Mouse (Mus musculus): ENCODE data around the gene Hoxb1. TPM values are rescaled to one million over a fixed set of nuclear protein-coding genes. Genes with fewer than 3 reads are reported as not detected.

Gene Hoxb1
- polyA plus RNA-seq, 1 experiment from 2014 or later = 0.65 TPM

DNA sequence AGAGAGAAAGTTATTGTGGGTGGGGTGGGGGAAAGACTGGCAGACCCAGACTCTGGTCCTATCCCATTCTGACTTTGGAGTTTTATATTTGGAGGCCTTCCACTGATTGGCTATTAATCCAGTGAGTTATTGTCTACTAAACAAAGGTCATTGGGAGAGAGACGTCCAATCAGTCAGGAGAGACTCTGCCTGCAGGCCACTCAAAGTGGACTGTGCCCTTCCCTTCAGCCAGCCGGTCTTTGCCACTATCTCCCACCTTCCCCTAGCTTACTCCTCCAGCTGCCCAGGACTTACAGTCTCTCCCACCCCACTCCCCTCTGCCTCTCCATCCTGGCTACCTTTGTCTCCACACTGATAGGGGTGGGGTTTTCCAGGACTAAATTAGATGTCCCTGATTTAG, 29.0 kb upstream of the Hoxb1 start:
- H3K4me1 ChIP-seq = peaks cover 95% of the 10 kb centered on the region
- H3K27ac ChIP-seq (replicated peaks) = peak overlapping the region; percentile 99
- WGBS = 10% methylated on average over 2 of the region's 2 CpGs
- no peak for ATAC-seq (ENCODE audit: low FRiP score)
- H3K4me2 ChIP-seq = peak overlapping the region; percentile 87
- H3K27me3 ChIP-seq (replicated peaks) = no peaks in the 10 kb centered on the region
- H3K4me3 ChIP-seq (replicated peaks) = peak overlapping the region; percentile 19
- no peaks in the 10 kb centered on the region for H3K9me3 ChIP-seq (replicated peaks)
- H3K9ac ChIP-seq (replicated peaks) = peak overlapping the region; percentile 66
- no peaks in the 10 kb centered on the region for H3K36me3 ChIP-seq

GRCm38 (mm10) chr11:96337026-96337425, 28.5 kb upstream of the Hoxb1 start:
- ATAC-seq (ENCODE audit: low FRiP score) = no peak
- Histone ChIP-seq H3K9me3 (replicated peaks) (no peaks in the 10 kb centered on the region), H3K27ac (replicated peaks) (peak overlapping the region; percentile 99), H3K4me2 (peak overlapping the region; percentile 87), H3K4me1 (peaks cover 95% of the 10 kb centered on the region), H3K9ac (replicated peaks) (peak overlapping the region; percentile 66), H3K27me3 (replicated peaks) (no peaks in the 10 kb centered on the region), H3K36me3 (no peaks in the 10 kb centered on the region), H3K4me3 (replicated peaks) (peak overlapping the region; percentile 19)
- 7% methylated on average over 6 of the region's 6 CpGs for WGBS

- Histone ChIP-seq H3K4me1 (peaks cover 95% of the 10 kb centered on the region), H3K27me3 (replicated peaks) (no peaks in the 10 kb centered on the region), H3K4me3 (replicated peaks) (peak overlapping the region; percentile 44), H3K27ac (replicated peaks) (peak overlapping the region; percentile 99), H3K9me3 (replicated peaks) (no peaks in the 10 kb centered on the region), H3K4me2 (peak overlapping the region; percentile 87), H3K36me3 (no peaks in the 10 kb centered on the region), H3K9ac (replicated peaks) (peak overlapping the region; percentile 66)
- 11% methylated on average over 7 of the region's 7 CpGs for WGBS
- ATAC-seq (ENCODE audit: low FRiP score) = no peak
Observed at GRCm38 (mm10) chr11:96338957-96339855, 26.3 kb upstream of the Hoxb1 start.

GRCm38 (mm10) chr11:96340698-96341365, 24.7 kb upstream of the Hoxb1 start:
- no peaks in the 10 kb centered on the region for H3K36me3 ChIP-seq
- H3K9ac ChIP-seq (replicated peaks) = peak overlapping the region; percentile 66
- peak overlapping the region; percentile 87 for H3K4me2 ChIP-seq
- peak overlapping the region; percentile 44 for H3K4me3 ChIP-seq (replicated peaks)
- peak; percentile 65 for ATAC-seq (ENCODE audit: low FRiP score)
- H3K27me3 ChIP-seq (replicated peaks) = no peaks in the 10 kb centered on the region
- no peaks in the 10 kb centered on the region for H3K9me3 ChIP-seq (replicated peaks)
- peaks cover 95% of the 10 kb centered on the region for H3K4me1 ChIP-seq
- H3K27ac ChIP-seq (replicated peaks) = peak overlapping the region; percentile 99
- WGBS = under 1% methylated on average over 36 of the region's 36 CpGs

DNA sequence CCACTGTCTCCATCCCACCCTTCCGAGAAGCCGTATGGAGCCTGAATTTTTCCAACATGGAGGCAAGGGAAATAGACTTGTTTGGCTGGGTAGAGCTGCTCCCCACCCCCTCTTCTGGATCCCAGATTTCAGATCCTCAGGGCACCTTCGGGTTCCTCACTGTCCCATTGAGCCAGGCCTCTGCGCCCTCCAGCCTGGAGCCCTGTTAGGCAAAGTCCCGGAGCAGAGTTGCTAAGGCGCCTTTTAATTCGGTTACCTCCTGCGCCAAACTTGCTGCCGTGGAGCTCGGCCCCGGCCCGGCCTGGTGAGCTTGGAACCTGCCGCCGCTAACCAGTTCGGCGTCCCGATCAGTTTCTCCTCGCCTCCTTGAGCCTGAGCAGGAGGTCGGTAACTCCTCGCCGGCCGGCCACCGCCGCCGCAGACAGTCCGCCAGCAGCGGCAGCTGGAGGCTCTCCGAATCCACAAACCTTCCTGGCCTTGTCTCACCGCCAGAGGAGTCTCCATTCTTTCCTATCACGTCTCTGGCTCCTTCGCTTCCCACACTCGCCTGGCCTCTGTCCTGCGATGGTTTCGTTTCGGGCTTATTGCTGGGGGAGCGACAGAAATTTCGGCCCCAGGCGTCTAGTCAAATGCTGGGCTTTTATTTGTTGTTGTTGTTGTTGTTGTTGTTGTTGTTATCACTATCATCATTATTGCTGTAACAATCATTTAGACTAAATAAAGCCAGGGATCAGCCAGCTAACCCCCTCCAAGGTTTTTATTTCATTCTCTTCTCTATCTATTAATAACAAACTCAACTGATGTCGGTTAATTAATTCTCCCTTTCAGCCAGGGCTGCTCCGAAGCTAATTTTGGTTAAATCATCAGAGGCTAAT, 23.6 kb upstream of the Hoxb1 start:
- Histone ChIP-seq H3K9ac (replicated peaks) (peak overlapping the region; percentile 66), H3K4me3 (replicated peaks) (peak overlapping the region; percentile 44), H3K4me2 (peak overlapping the region; percentile 87), H3K27me3 (replicated peaks) (no peaks in the 10 kb centered on the region), H3K9me3 (replicated peaks) (no peaks in the 10 kb centered on the region), H3K27ac (replicated peaks) (peak overlapping the region; percentile 99), H3K4me1 (peaks cover 95% of the 10 kb centered on the region), H3K36me3 (no peaks in the 10 kb centered on the region)
- ATAC-seq (ENCODE audit: low FRiP score) = no peak
- WGBS = 2% methylated on average over 40 of the region's 40 CpGs

GRCm38 (mm10) chr11:96342576-96342930, 23.0 kb upstream of the Hoxb1 start:
- peak overlapping the region; percentile 99 for H3K27ac ChIP-seq (replicated peaks)
- WGBS = 4% methylated on average over 4 of the region's 4 CpGs

GRCm38 (mm10) chr11:96343206-96343745, 22.3 kb upstream of the Hoxb1 start:
- no peaks in the 10 kb centered on the region for H3K36me3 ChIP-seq
- H3K9me3 ChIP-seq (replicated peaks) = no peaks in the 10 kb centered on the region
- H3K4me3 ChIP-seq (replicated peaks) = peak overlapping the region; percentile 44
- H3K4me1 ChIP-seq = peaks cover 92% of the 10 kb centered on the region
- H3K9ac ChIP-seq (replicated peaks) = peak overlapping the region; percentile 66
- no peak for ATAC-seq (ENCODE audit: low FRiP score)
- WGBS = 10% methylated on average over 2 of the region's 2 CpGs
- H3K27me3 ChIP-seq (replicated peaks) = no peaks in the 10 kb centered on the region
- H3K27ac ChIP-seq (replicated peaks) = peak overlapping the region; percentile 99
- peak overlapping the region; percentile 87 for H3K4me2 ChIP-seq

More at GRCm38 (mm10) chr11:96342576-96342930, 23.0 kb upstream of the Hoxb1 start:
- Histone ChIP-seq H3K9me3 (replicated peaks) (no peaks in the 10 kb centered on the region), H3K9ac (replicated peaks) (peak overlapping the region; percentile 66), H3K27me3 (replicated peaks) (no peaks in the 10 kb centered on the region), H3K4me1 (peaks cover 93% of the 10 kb centered on the region), H3K4me3 (replicated peaks) (peak overlapping the region; percentile 44), H3K4me2 (peak overlapping the region; percentile 87), H3K36me3 (no peaks in the 10 kb centered on the region)
- ATAC-seq (ENCODE audit: low FRiP score) = no peak

- H3K36me3 ChIP-seq = no peaks in the 10 kb centered on the region
- peaks cover 92% of the 10 kb centered on the region for H3K4me1 ChIP-seq
- H3K27me3 ChIP-seq (replicated peaks) = no peaks in the 10 kb centered on the region
- WGBS = 7% methylated on average over 39 of the region's 40 CpGs
- H3K4me2 ChIP-seq = peak overlapping the region; percentile 87
- no peaks in the 10 kb centered on the region for H3K9me3 ChIP-seq (replicated peaks)
- peak overlapping the region; percentile 44 for H3K4me3 ChIP-seq (replicated peaks)
- peak overlapping the region; percentile 99 for H3K27ac ChIP-seq (replicated peaks)
- peak overlapping the region; percentile 66 for H3K9ac ChIP-seq (replicated peaks)
- ATAC-seq (ENCODE audit: low FRiP score) = 0 out of 2 replicates have a peak, but pooled peaks have one; percentile 11
Observed at GRCm38 (mm10) chr11:96344061-96344877, 21.3 kb upstream of the Hoxb1 start.

GRCm38 (mm10) chr11:96344878-96345159, 20.7 kb upstream of the Hoxb1 start:
- peak overlapping the region; percentile 66 for H3K9ac ChIP-seq (replicated peaks)
- WGBS = 4% methylated on average over 6 of the region's 6 CpGs
- H3K27ac ChIP-seq (replicated peaks) = peak overlapping the region; percentile 99
- H3K4me3 ChIP-seq (replicated peaks) = peak overlapping the region; percentile 44
- no peaks in the 10 kb centered on the region for H3K36me3 ChIP-seq
- H3K4me1 ChIP-seq = peaks cover 92% of the 10 kb centered on the region
- no peaks in the 10 kb centered on the region for H3K9me3 ChIP-seq (replicated peaks)
- no peaks in the 10 kb centered on the region for H3K27me3 ChIP-seq (replicated peaks)
- no peak for ATAC-seq (ENCODE audit: low FRiP score)
- peak overlapping the region; percentile 87 for H3K4me2 ChIP-seq

DNA sequence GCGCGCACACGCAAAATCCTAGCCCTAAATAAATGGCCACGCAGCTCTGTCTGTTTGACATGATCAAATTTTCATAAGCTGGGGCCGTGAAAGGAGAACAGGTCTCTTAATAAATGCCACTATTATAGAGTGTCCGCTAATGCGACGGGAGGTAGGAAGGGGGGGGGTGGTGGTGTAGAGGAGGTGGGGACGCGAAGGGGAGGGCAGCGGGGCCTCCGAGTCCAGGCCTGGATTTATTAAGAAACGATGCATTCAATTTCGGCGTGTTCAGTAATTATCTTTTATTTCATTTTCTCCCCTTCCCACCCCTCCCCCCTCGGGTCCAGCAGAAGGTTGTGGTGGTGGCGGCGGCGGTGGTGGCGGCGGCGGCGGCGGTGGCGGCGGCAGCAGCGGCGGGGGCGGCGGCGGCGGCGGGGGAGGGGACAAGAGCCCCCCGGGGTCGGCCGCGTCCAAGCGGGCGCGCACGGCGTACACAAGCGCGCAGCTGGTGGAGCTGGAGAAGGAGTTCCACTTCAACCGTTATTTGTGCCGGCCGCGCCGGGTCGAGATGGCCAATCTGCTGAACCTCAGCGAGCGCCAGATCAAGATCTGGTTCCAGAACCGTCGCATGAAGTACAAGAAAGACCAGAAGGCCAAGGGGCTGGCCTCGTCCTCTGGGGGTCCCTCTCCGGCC, 20.2 kb upstream of the Hoxb1 start:
- WGBS = 4% methylated on average over 46 of the region's 56 CpGs
- peak overlapping the region; percentile 66 for H3K9ac ChIP-seq (replicated peaks)
- peak overlapping the region; percentile 99 for H3K27ac ChIP-seq (replicated peaks)

More for the DNA sequence above, 20.2 kb upstream of the Hoxb1 start:
- Histone ChIP-seq H3K4me3 (replicated peaks) (peak overlapping the region; percentile 44), H3K4me2 (peak overlapping the region; percentile 87), H3K9me3 (replicated peaks) (no peaks in the 10 kb centered on the region), H3K27me3 (replicated peaks) (no peaks in the 10 kb centered on the region), H3K4me1 (peaks cover 92% of the 10 kb centered on the region), H3K36me3 (no peaks in the 10 kb centered on the region)
- no peak for ATAC-seq (ENCODE audit: low FRiP score)
